Mouse (Mus musculus) heart, adult 18-20 months (tissue): ENCODE measurements around the gene Ino80d. TPM values are rescaled to one million over a fixed set of nuclear protein-coding genes. Genes with fewer than 3 reads are reported as not detected.

ENCODE experiments used
- DNase-seq, 2 experiments: peaks; one replicate each; pipeline ENCODE4 v3.0.0; 2021 to 2022; ENCODE audit warnings: mixed read lengths in 1 of 2
- microRNA-seq, 2 experiments: library from miRNA; unstranded; fragments of <30 nt; microRNA quantifications; one replicate each; pipeline ENCODE4 v1.2.0; 2022
- total RNA-seq, 2 experiments: library from RNA; stranded (reverse); gene quantifications; 2 replicates each; pipeline ENCODE4 v1.2.3; 2021

Gene Ino80d
- total RNA-seq, 2 experiments from 2014 or later: 16.4 to 17.6 TPM

DNA sequence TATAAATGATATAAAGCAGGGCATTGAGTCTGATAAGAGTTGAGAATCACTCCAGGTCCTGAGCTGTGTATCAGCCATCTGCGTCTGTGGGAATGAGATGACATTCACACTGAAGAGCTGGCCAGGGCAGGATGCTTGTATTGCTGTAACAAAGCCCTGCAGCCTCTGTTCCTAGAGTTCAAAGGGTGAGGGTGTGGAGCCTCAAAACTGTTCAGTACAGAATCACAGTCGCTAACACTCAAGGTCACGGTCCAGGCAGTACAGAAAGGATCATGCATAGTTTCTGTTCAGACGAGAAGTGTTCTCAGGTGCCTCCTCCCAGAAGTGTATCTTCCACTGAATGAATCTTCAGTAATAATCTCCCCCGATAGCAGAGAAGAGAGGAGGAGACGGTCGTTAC lies 203.0 kb downstream of the Ino80d start:
- no peak for DNase-seq

DNA sequence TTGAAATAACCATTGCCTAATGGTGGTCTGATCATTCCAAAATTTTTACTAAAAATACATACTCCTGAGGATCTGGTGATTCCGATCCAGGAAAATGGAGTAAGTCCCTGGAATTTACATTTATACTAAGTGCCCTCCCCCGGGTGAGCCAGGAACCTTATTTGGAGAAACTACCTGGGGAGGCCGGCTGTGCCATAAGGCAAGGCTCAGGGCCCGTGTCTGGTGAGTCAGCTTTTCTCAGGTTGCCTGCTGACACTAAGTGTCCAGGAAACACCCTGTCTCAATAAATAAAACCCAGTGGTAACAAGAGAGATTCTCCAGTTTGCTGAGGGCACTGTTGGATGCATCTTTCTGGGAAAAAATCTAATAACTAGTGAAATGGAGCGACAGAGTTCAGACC lies 205.3 kb downstream of the Ino80d start:
- no peak for DNase-seq

- no peak for DNase-seq
Observed at GRCm38 (mm10) chr1:62908508-62908907, 206.0 kb downstream of the Ino80d start.

Small RNA genes within 50 kb of the gene (microRNA-seq; reads per million reads assigned to microRNA genes)
- gene Gm24557 (0 reads per million in 2 experiments), gene Gm44468 (0 reads per million in 2 experiments)

Other genes starting within 250 kb of the Ino80d start
- 100 to 1,000 TPM; 473 to 499 TPM for gene Eef1b2, start 62.2 kb upstream of the Ino80d start, total RNA-seq
- gene Ndufs1, start 62.2 kb upstream of the Ino80d start, total RNA-seq: 100 to 1,000 TPM; 828 to 862 TPM
- gene Gpr1, start 99.9 kb upstream of the Ino80d start, total RNA-seq: under 1 TPM; 0.17 to 0.51 TPM
- under 1 TPM; 0.22 to 0.41 TPM for gene Zdbf2, start 158.6 kb upstream of the Ino80d start, total RNA-seq